Mouse (Mus musculus) left cerebral cortex, adult 18-20 months (tissue): ENCODE results near the gene Armcx3. TPM values are rescaled to one million over a fixed set of nuclear protein-coding genes. Genes with fewer than 3 reads are reported as not detected.

Experiments used
- microRNA-seq, 2 experiments: library from miRNA; unstranded; fragments of <30 nt; microRNA quantifications; one replicate each; pipeline ENCODE4 v1.2.0; 2021
- total RNA-seq, 2 experiments: library from RNA; stranded (reverse); gene quantifications; 2 replicates each; pipeline ENCODE4 v1.2.3; 2021

Armcx3 gene
- total RNA-seq, 2 experiments from 2014 or later: 70.4 to 79.8 TPM

Small RNAs within 50 kb of the gene (microRNA-seq; reads per million reads assigned to microRNA genes)
- gene Mir7093: 0 to 1.7 reads per million in 2 experiments

Other genes with a start within 250 kb of the Armcx3 start
- gene Timm8a1, start 214.7 kb upstream of the Armcx3 start, total RNA-seq: 10 to 100 TPM; 14.2 to 18.6 TPM
- 1 to 10 TPM in 1 of 2 experiments, under 1 TPM in 1; 0.89 to 1.3 TPM for gene Btk, start 173.0 kb upstream of the Armcx3 start, total RNA-seq
- gene Rpl36a, start 170.9 kb upstream of the Armcx3 start, total RNA-seq: 100 to 1,000 TPM; 131 to 132 TPM
- gene Gla, start 155.5 kb upstream of the Armcx3 start, total RNA-seq: 10 to 100 TPM; 11.4 to 12.1 TPM
- 100 to 1,000 TPM; 161 to 167 TPM for gene Hnrnph2, start 155.4 kb upstream of the Armcx3 start, total RNA-seq
- gene Armcx4, start 70.1 kb upstream of the Armcx3 start, total RNA-seq: 10 to 100 TPM; 36.1 to 38.8 TPM
- gene Armcx1, start 38.6 kb upstream of the Armcx3 start, total RNA-seq: 10 to 100 TPM; 69.4 to 76.9 TPM
- 1 to 10 TPM; 5.9 to 7.3 TPM for gene Armcx6, start 5.2 kb upstream of the Armcx3 start, total RNA-seq
- 10 to 100 TPM; 87.5 to 94.1 TPM for gene Armcx2, start 52.6 kb downstream of the Armcx3 start, total RNA-seq
- gene Nxf2, start 208.2 kb downstream of the Armcx3 start, total RNA-seq: not detected